Mouse (Mus musculus) G1E (cell line): Measurements from ENCODE around the gene Gfy. TPM values are rescaled to one million over a fixed set of nuclear protein-coding genes. Genes with fewer than 3 reads are reported as not detected.

Experiments
- ATAC-seq: 2 replicates; pipeline ENCODE4 v1.8.0; 2016; ENCODE audit warnings: mild to moderate bottlenecking; ENCODE audit not compliant: insufficient number of reproducible peaks, poor library complexity, low FRiP score, severe bottlenecking; ENCODE audit errors: extremely low read depth
- DNase-seq: peaks from one replicate; pipeline ENCODE4 v3.0.0; 2012; ENCODE audit warnings: low spot score
- H3K27me3 ChIP-seq: 2 replicates; pipeline ENCODE4 v1.6.1; 2012; ENCODE audit warnings: mild to moderate bottlenecking, low read length, inconsistent platforms; ENCODE audit not compliant: insufficient read depth
- H3K36me3 ChIP-seq: replicated peaks from 2 replicates; pipeline ENCODE3; 2012; ENCODE audit warnings: mild to moderate bottlenecking, inconsistent platforms
- H3K4me1 ChIP-seq: 2 replicates; pipeline ENCODE4 v1.6.1; 2012; ENCODE audit warnings: low read depth, low read length, inconsistent platforms, mixed read lengths; ENCODE audit not compliant: insufficient read depth
- H3K4me3 ChIP-seq: 2 replicates; pipeline ENCODE4 v1.5.1; 2012; ENCODE audit warnings: low read depth, mild to moderate bottlenecking, inconsistent platforms, low read length, moderate library complexity, mixed read lengths
- H3K9me3 ChIP-seq: replicated peaks from 2 replicates; pipeline ENCODE4 v1.6.1; 2012; ENCODE audit warnings: inconsistent platforms
- CTCF ChIP-seq: IDR thresholded peaks from 2 replicates; pipeline ENCODE4 v1.5.1; 2012; ENCODE audit warnings: low read depth, low read length, inconsistent platforms, mixed read lengths
- GATA1 ChIP-seq: IDR thresholded peaks from 2 replicates; pipeline ENCODE4 v1.6.1; 2012; ENCODE audit warnings: borderline replicate concordance, low read length, inconsistent platforms, mixed read lengths
- GATA2 ChIP-seq: IDR thresholded peaks from 2 replicates; pipeline ENCODE4 v1.6.1; 2012; ENCODE audit warnings: low read depth, low read length, inconsistent platforms, borderline replicate concordance
- POLR2AphosphoS5 ChIP-seq: IDR thresholded peaks from 2 replicates; pipeline ENCODE4 v1.6.1; 2012; ENCODE audit warnings: low read depth, low read length, inconsistent platforms; ENCODE audit not compliant: insufficient replicate concordance
- TAL1 ChIP-seq: conservative IDR thresholded peaks from 2 replicates; pipeline ENCODE4 v1.6.1; 2012; ENCODE audit warnings: low read depth, low read length, inconsistent platforms, mixed read lengths
- polyA plus RNA-seq: library from polyadenylated mRNA; stranded (reverse); fragments of >175 nt; gene quantifications from 2 replicates; pipeline ENCODE4 v1.2.3, GENCODE M21; 2012
- total RNA-seq, 2 experiments: library from RNA; stranded (forward) in 1 of 2; stranded (reverse) in 1 of 2; fragments of 200-1000 nt in 1 of 2; fragments of >200 nt in 1 of 2; fragmentation: Nextera tagmentation in 1 of 2; gene quantifications; 2 replicates each; pipeline ENCODE4 v1.2.3; 2014 to 2017

Gfy gene
- total and polyA plus RNA-seq, 3 experiments, result 0.05 TPM; not detected in 2

DNA sequence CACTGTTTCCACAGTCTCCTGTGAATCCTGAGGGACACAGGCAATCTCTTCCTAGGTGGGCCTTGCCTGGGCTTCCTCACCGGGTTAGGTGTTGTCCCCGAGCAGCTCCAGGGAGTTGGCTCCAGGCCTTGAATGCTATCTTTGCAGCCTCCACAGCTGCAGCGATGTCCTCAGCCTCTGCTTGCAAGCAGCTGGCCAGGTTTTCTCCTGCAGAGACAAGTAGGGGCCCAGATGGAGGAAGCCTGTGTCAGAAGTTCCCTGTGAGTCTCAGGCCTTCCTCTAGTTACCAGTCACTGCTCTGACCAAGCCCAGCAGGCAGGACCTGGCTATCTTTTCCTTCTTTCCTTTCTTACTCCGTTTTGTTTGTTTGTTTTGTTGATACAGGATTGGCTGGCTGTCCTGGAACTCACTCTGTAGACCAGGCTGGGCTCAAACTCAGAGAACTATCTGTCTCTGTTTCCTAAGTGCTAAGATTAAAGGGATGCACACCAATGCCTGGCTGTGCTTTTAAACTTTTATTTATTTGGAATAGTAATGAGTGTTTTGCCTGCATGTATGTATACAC is 30.8 kb downstream of the Gfy start:
- Histone ChIP-seq H3K36me3 (peaks cover 89% of the 10 kb centered on the region), H3K4me1 (peaks cover 27% of the 10 kb centered on the region), H3K9me3 (no peaks in the 10 kb centered on the region), H3K27me3 (no peaks in the 10 kb centered on the region), H3K4me3 (no peak overlapping the region)
- DNase-seq (no peak), ATAC-seq (no peak)
- no peak for TF ChIP-seq POLR2AphosphoS5
- TF ChIP-seq TAL1, result no peak
- no peak for TF ChIP-seq GATA2
- TF ChIP-seq GATA1, result no peak
- TF ChIP-seq CTCF, result no peak

DNA sequence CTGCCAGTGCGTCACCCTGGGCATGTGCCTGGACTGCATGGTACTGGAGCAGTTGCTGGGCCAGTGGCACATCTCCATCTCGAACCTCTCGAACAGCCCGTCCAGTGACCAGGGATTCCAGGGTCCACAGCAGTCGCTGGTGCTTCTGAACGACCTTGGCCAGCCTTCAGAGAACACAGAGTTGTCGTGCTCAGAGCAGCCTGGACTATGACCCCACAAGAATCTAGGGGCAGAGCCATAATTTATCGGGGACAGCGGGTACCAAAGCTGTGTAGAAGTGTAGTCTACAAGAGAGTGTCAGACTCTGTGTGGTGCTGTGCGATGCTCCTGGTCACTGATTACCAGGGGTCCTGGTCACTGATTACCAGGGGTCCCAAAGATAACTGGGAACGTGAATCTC is 31.5 kb downstream of the Gfy start:
- no peaks in the 10 kb centered on the region for H3K27me3 ChIP-seq
- ATAC-seq, result no peak

DNA sequence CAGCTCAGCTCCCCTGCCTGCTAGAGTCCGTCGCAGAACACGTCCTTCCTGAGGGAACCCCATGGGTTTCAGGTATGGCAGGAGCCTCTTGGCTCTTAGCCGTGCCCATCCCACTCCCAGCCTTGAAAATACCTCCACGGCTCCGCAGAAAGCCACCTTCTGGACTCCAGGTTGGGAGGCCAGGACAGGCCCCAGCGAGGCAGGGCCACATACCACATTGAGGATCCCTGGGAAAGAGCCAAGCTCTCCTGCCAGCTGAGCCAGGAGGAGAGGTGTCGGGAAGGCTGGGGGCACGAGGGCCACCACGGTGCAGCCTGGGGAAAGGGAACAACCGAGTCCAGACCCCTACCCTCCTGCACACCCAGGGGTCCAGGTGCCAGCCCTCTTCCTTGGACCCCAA is 32.1 kb downstream of the Gfy start:
- TF ChIP-seq TAL1 (no peak), GATA2 (no peak), GATA1 (no peak), CTCF (no peak), POLR2AphosphoS5 (no peak)
- no peak overlapping the region for H3K4me3 ChIP-seq
- H3K4me1 ChIP-seq, result peaks cover 31% of the 10 kb centered on the region
- DNase-seq (no peak), ATAC-seq (no peak)
- no peaks in the 10 kb centered on the region for H3K9me3 ChIP-seq
- H3K36me3 ChIP-seq, result peaks cover 100% of the 10 kb centered on the region
- H3K27me3 ChIP-seq, result no peaks in the 10 kb centered on the region

More for the DNA sequence above, 31.5 kb downstream of the Gfy start:
- DNase-seq, result no peak
- H3K4me1 ChIP-seq, result peaks cover 27% of the 10 kb centered on the region
- H3K4me3 ChIP-seq, result no peak overlapping the region
- no peak for TF ChIP-seq CTCF
- TF ChIP-seq TAL1, result no peak
- no peak for TF ChIP-seq GATA1
- no peak for TF ChIP-seq POLR2AphosphoS5
- no peak for TF ChIP-seq GATA2
- H3K36me3 ChIP-seq, result peaks cover 96% of the 10 kb centered on the region
- H3K9me3 ChIP-seq, result no peaks in the 10 kb centered on the region

DNA sequence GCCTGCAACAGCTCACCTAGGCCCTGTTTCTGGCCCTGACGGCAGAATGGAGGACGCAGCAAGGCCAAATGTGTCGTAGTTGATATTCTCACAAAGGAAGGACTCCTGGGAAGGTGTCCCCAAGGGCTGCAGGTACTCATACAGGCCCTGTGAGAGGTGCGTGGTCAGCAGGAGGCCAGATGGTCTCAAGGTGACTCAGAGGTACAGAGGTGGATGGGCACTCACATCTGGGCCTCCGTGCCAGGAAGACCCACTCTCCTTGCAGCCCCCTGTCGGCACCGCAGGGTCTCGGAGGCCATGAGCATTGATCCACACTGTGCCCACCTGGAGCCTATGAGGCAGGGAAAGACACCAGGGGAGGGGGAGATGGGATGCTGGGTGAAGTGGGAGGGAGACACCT is 33.9 kb downstream of the Gfy start:
- no peaks in the 10 kb centered on the region for H3K9me3 ChIP-seq
- peaks cover 98% of the 10 kb centered on the region for H3K36me3 ChIP-seq
- H3K4me3 ChIP-seq, result no peak overlapping the region
- no peak for ATAC-seq
- H3K4me1 ChIP-seq, result peaks cover 28% of the 10 kb centered on the region
- TF ChIP-seq TAL1 (no peak), POLR2AphosphoS5 (no peak), CTCF (no peak), GATA2 (no peak), GATA1 (no peak)
- H3K27me3 ChIP-seq, result no peaks in the 10 kb centered on the region
- no peak for DNase-seq

DNA sequence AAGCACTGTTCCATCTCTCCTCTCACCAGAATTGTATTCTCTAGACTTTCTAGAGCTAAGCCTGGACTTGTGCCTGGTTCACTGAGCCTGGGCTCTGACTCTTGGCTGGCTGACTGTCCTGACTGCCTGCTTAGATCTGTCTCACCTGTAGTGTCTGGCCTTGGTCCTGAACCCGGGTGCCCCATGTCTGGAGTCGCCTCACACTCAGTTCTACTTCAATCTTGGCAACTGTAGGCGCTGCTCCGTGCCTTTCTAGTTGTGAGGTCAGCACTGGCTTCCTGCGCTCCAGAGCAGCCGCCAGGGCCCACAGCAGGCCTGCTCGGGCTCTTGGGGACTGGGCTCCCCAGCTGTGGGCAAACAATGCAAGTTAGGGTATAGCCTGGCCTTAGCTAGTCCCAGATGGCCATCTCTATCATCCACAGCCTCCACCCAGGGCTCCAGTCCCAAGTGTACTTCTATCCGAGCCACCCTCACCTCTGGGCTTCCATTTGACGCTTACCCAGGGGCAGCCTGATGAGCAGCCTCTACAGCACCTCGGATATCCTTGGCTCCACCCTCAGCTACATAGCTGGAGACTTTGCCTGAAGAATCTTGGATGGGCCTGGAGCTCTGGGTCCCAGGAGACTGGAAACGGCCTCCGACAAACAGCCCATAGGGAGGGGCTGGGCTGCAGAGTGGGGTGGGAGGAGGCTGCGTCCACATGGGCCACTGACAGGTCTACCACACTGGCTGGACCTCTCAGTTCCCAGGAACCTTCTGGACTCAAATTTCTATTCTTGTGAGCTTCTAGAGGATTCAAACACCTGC is 34.8 kb downstream of the Gfy start:
- Histone ChIP-seq H3K4me1 (peaks cover 32% of the 10 kb centered on the region), H3K36me3 (peaks cover 98% of the 10 kb centered on the region), H3K27me3 (no peaks in the 10 kb centered on the region), H3K4me3 (no peak overlapping the region), H3K9me3 (no peaks in the 10 kb centered on the region)
- TF ChIP-seq TAL1, result no peak
- no peak for TF ChIP-seq GATA1
- no peak for TF ChIP-seq GATA2
- no peak for TF ChIP-seq CTCF
- no peak for TF ChIP-seq POLR2AphosphoS5
- no peak for ATAC-seq
- no peak for DNase-seq

DNA sequence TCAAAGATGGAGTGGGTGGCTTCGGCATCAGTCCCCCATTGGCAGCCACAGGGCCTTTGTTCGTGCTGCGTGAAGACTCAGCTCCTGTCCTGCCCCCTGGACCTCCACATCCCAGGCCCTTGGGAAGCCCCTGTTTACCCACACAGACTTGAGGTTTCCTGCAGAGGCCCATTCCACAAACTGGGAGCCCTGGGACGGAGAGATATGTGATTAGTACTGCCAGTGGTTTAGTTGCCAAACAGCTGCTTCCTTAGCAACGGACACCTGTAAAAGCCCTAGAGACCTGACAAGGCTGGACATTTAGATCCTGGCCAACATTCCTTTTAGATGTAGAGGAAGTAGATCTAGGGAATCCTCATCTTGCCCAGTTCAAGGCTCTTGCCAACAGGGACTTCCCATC is 37.5 kb downstream of the Gfy start:
- DNase-seq, result no peak
- TF ChIP-seq POLR2AphosphoS5, result no peak
- TF ChIP-seq TAL1, result no peak
- TF ChIP-seq GATA1, result no peak
- TF ChIP-seq GATA2, result no peak
- TF ChIP-seq CTCF, result no peak
- ATAC-seq, result no peak
- no peaks in the 10 kb centered on the region for H3K9me3 ChIP-seq
- H3K4me1 ChIP-seq, result peaks cover 57% of the 10 kb centered on the region
- no peak overlapping the region for H3K4me3 ChIP-seq
- H3K27me3 ChIP-seq, result no peaks in the 10 kb centered on the region
- H3K36me3 ChIP-seq, result peaks cover 73% of the 10 kb centered on the region
